Mouse (Mus musculus): ENCODE results near the gene Rtp3. TPM values are rescaled to one million over a fixed set of nuclear protein-coding genes. Genes with fewer than 3 reads are reported as not detected.

The Rtp3 gene
- polyA plus RNA-seq, 1 experiment from 2014 or later, result 1.1 TPM

- no peak for ATAC-seq (ENCODE audit: borderline replicate concordance, extremely low read depth, low FRiP score, low TSS enrichment)
- no peak overlapping the region for H3K4me2 ChIP-seq
- 49% methylated on average over 6 of the region's 6 CpGs for WGBS
- H3K27me3 ChIP-seq, result peaks cover 64% of the 10 kb centered on the region
- H3K9me3 ChIP-seq, result no peaks in the 10 kb centered on the region
- no peak overlapping the region for H3K27ac ChIP-seq
- H3K36me3 ChIP-seq, result no peaks in the 10 kb centered on the region
- no peak overlapping the region for H3K4me3 ChIP-seq
- H3K9ac ChIP-seq, result no peak overlapping the region
- no peaks in the 10 kb centered on the region for H3K4me1 ChIP-seq
These were observed 38.0 kb downstream of the Rtp3 start for GRCm38 (mm10) chr9:110952398-110952797.

- Histone ChIP-seq H3K9me3 (no peaks in the 10 kb centered on the region), H3K4me2 (no peak overlapping the region), H3K4me3 (no peak overlapping the region), H3K9ac (no peak overlapping the region), H3K27me3 (peaks cover 70% of the 10 kb centered on the region), H3K27ac (no peak overlapping the region), H3K4me1 (no peaks in the 10 kb centered on the region), H3K36me3 (no peaks in the 10 kb centered on the region)
- WGBS, result 91% methylated on average over 13 of the region's 13 CpGs
- ATAC-seq (ENCODE audit: borderline replicate concordance, extremely low read depth, low FRiP score, low TSS enrichment), result no peak
These were observed 38.5 kb downstream of the Rtp3 start for GRCm38 (mm10) chr9:110951866-110952265.

DNA sequence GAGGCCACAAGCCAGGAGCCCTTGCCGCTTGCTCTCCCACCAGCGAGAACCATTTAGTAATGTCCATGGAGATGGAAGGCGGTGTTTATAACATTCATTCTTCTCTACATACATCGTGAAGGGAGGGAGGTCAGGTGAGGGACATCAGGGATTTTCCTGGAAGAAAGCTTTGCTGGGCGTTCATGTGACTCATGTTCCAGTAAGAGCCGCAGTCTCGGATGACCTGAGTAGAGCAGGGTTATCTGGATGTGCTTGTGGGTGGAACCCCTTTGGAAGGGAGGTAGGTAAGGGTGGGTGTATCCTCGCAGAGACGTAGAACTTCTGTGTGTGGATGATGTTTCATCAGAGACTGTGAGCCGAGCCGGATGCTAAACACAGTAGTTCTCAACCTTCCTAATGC is 39.0 kb downstream of the Rtp3 start, which contains the start of gene Lrrc2:
Lrrc2 (plus strand) TSS at position 149 of the 400 bp plus-strand sequence.
- Histone ChIP-seq H3K9ac (no peak within 1 kb of the TSS), H3K4me1 (no peaks in the 10 kb centered on the region), H3K36me3 (no peaks in the 10 kb centered on the region), H3K27ac (no peak within 1 kb of the TSS), H3K9me3 (no peaks in the 10 kb centered on the region), H3K4me3 (no peak within 1 kb of the TSS), H3K27me3 (peaks cover 72% of the 10 kb centered on the region), H3K4me2 (no peak within 1 kb of the TSS)
- 68% methylated on average over 11 of the region's 11 CpGs for WGBS
- ATAC-seq (ENCODE audit: borderline replicate concordance, extremely low read depth, low FRiP score, low TSS enrichment), result no peak

DNA sequence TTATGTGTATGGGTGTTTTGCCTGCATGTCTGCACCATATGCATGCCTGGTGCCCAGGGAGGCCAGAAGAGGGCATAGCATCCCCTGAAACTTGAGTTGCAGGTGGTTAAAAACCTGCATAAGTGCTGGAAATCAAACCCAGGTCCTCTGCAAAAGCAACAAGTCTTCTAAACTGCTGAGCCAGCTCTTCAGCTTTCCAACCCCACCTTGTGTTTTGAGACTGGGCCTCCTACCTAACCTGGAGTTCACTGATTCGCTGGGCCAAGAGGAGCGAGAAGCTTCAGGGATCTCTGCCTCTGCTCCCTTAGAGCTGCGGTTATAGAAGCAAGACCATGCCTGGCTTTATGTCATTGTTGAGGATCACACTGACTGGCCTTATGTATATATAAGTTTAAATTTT is 40.3 kb downstream of the Rtp3 start:
- Histone ChIP-seq H3K27me3 (peaks cover 72% of the 10 kb centered on the region), H3K9me3 (no peaks in the 10 kb centered on the region), H3K4me3 (no peak overlapping the region)

GRCm38 (mm10) chr9:110948813-110949310 is 41.5 kb downstream of the Rtp3 start:
- no peak overlapping the region for H3K27ac ChIP-seq
- no peak for ATAC-seq (ENCODE audit: borderline replicate concordance, extremely low read depth, low FRiP score, low TSS enrichment)

More for the DNA sequence above, 40.3 kb downstream of the Rtp3 start:
- H3K36me3 ChIP-seq, result no peaks in the 10 kb centered on the region
- peaks cover 4% of the 10 kb centered on the region; the same call in 1 of the 2 replicates for H3K4me1 ChIP-seq
- ATAC-seq (ENCODE audit: borderline replicate concordance, extremely low read depth, low FRiP score, low TSS enrichment), result no peak
- no peak overlapping the region for H3K27ac ChIP-seq
- no peak overlapping the region for H3K9ac ChIP-seq
- no peak overlapping the region for H3K4me2 ChIP-seq
- 89% methylated on average over 3 of the region's 3 CpGs for WGBS

GRCm38 (mm10) chr9:110947900-110948299 is 42.5 kb downstream of the Rtp3 start:
- ATAC-seq (ENCODE audit: borderline replicate concordance, extremely low read depth, low FRiP score, low TSS enrichment), result no peak
- Histone ChIP-seq H3K27me3 (peaks cover 66% of the 10 kb centered on the region), H3K9ac (no peak overlapping the region), H3K4me2 (no peak overlapping the region), H3K36me3 (no peaks in the 10 kb centered on the region), H3K9me3 (no peaks in the 10 kb centered on the region), H3K27ac (no peak overlapping the region), H3K4me1 (peaks cover 4% of the 10 kb centered on the region; the same call in 1 of the 2 replicates), H3K4me3 (no peak overlapping the region)
- WGBS, result 56% methylated on average over 6 of the region's 6 CpGs

More at GRCm38 (mm10) chr9:110948813-110949310, 41.5 kb downstream of the Rtp3 start:
- Histone ChIP-seq H3K9me3 (no peaks in the 10 kb centered on the region), H3K4me3 (no peak overlapping the region), H3K27me3 (peaks cover 73% of the 10 kb centered on the region), H3K4me2 (no peak overlapping the region), H3K9ac (no peak overlapping the region), H3K4me1 (peaks cover 4% of the 10 kb centered on the region; the same call in 1 of the 2 replicates), H3K36me3 (no peaks in the 10 kb centered on the region)
- 38% methylated on average over 8 of the region's 8 CpGs for WGBS

DNA sequence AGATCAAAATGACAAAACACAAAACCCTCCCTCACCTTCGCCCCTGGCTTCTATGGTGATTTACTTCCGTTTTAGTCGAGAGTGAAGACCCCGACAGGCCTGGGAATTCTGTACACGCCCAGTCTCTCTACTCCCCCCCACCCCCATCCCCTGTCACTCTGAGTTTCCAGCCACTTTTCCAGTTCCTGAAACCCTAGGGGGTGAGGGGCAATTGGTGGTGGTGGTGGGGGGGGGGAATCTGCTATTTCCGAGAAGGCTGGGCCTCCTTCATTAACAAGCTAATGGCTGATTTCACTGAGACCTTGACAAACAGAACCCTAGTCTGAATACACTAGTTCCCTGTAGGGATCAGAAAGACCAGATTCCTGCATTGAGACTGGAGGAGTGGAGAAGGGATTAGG is 43.1 kb downstream of the Rtp3 start:
- Histone ChIP-seq H3K4me1 (peaks cover 4% of the 10 kb centered on the region; the same call in 1 of the 2 replicates), H3K4me2 (no peak overlapping the region), H3K9me3 (no peaks in the 10 kb centered on the region), H3K27ac (no peak overlapping the region), H3K9ac (no peak overlapping the region), H3K4me3 (no peak overlapping the region), H3K36me3 (no peaks in the 10 kb centered on the region), H3K27me3 (peaks cover 59% of the 10 kb centered on the region)
- ATAC-seq (ENCODE audit: borderline replicate concordance, extremely low read depth, low FRiP score, low TSS enrichment), result no peak
- WGBS, result 29% methylated on average over 6 of the region's 6 CpGs

DNA sequence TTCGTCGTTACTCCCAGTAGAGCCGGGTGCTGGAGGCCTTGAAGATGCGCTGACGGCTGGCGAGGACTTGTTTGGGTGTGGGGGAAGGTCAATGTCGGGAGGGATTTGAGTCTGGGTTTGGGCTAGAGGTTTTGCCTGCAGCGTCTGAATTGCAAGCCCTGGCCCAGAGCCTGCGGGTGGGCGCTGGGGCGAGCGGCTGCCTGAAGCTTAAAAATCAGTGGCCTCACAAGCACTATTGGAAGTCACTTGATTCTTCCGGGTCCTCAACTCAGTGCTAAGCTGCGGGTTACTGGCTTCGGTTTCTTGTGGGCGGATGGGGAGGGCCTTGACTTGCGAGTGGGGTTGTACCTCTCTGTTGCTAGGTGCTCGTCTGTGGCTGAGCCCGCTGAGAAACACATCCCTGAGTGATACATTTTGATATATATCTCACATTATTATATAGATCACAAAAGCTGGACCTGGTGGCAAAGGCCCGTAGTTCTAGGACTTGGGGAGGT is 43.8 kb downstream of the Rtp3 start:
- Histone ChIP-seq H3K27ac (no peak overlapping the region), H3K27me3 (peaks cover 55% of the 10 kb centered on the region), H3K36me3 (no peaks in the 10 kb centered on the region), H3K9me3 (no peaks in the 10 kb centered on the region), H3K4me2 (no peak overlapping the region), H3K9ac (no peak overlapping the region), H3K4me1 (peaks cover 4% of the 10 kb centered on the region; the same call in 1 of the 2 replicates), H3K4me3 (no peak overlapping the region)
- no peak for ATAC-seq (ENCODE audit: borderline replicate concordance, extremely low read depth, low FRiP score, low TSS enrichment)
- 22% methylated on average over 20 of the region's 20 CpGs for WGBS

DNA sequence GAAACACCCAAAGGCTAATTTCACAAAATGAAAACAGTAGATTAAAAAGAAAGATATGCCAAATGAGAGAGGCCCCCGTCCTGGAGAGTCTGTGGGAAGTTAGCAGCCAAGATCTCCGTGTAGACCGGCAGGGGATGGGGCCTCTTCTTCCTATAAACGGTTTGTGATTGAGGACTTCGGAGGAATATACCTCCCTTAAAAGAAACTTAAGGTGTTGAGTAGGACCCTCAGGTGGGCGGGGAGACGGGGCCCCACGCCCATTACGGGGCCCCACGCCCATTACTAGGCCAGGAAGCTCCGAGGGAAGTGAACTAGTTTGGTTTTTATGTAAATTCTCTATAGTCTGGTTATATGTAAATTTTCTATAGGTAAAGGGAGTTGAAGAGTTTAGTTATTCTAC is 44.5 kb downstream of the Rtp3 start, which contains the start of gene Tdgf1:
Tdgf1 (minus strand) TSS at position 233 of the 400 bp plus-strand sequence.
- H3K9ac ChIP-seq, result no peak within 1 kb of the TSS
- H3K36me3 ChIP-seq, result no peaks in the 10 kb centered on the region
- H3K4me1 ChIP-seq, result peaks cover 4% of the 10 kb centered on the region; the same call in 1 of the 2 replicates
- no peak within 1 kb of the TSS for H3K4me3 ChIP-seq
- WGBS, result 13% methylated on average over 11 of the region's 11 CpGs
- peaks cover 49% of the 10 kb centered on the region for H3K27me3 ChIP-seq
- no peak within 1 kb of the TSS for H3K27ac ChIP-seq
- H3K9me3 ChIP-seq, result no peaks in the 10 kb centered on the region
- no peak within 1 kb of the TSS for H3K4me2 ChIP-seq
- ATAC-seq (ENCODE audit: borderline replicate concordance, extremely low read depth, low FRiP score, low TSS enrichment), result no peak

GRCm38 (mm10) chr9:110945343-110945742 is 45.0 kb downstream of the Rtp3 start:
- WGBS, result 4% methylated on average over 18 of the region's 18 CpGs
- H3K36me3 ChIP-seq, result no peaks in the 10 kb centered on the region
- no peak overlapping the region for H3K4me3 ChIP-seq
- no peak overlapping the region for H3K27ac ChIP-seq
- H3K9ac ChIP-seq, result no peak overlapping the region
- H3K9me3 ChIP-seq, result no peaks in the 10 kb centered on the region
- no peak for ATAC-seq (ENCODE audit: borderline replicate concordance, extremely low read depth, low FRiP score, low TSS enrichment)
- peaks cover 49% of the 10 kb centered on the region for H3K27me3 ChIP-seq
- no peak overlapping the region for H3K4me2 ChIP-seq
- peaks cover 4% of the 10 kb centered on the region; the same call in 1 of the 2 replicates for H3K4me1 ChIP-seq

GRCm38 (mm10) chr9:110944265-110944664 is 46.1 kb downstream of the Rtp3 start:
- no peaks in the 10 kb centered on the region for H3K9me3 ChIP-seq
- H3K27ac ChIP-seq, result no peak overlapping the region
- H3K36me3 ChIP-seq, result no peaks in the 10 kb centered on the region
- WGBS, result 26% methylated on average over 13 of the region's 13 CpGs
- ATAC-seq (ENCODE audit: borderline replicate concordance, extremely low read depth, low FRiP score, low TSS enrichment), result no peak
- H3K4me1 ChIP-seq, result peaks cover 4% of the 10 kb centered on the region; the same call in 1 of the 2 replicates
- peaks cover 49% of the 10 kb centered on the region for H3K27me3 ChIP-seq
- no peak overlapping the region for H3K9ac ChIP-seq
- no peak overlapping the region for H3K4me2 ChIP-seq
- H3K4me3 ChIP-seq, result no peak overlapping the region

DNA sequence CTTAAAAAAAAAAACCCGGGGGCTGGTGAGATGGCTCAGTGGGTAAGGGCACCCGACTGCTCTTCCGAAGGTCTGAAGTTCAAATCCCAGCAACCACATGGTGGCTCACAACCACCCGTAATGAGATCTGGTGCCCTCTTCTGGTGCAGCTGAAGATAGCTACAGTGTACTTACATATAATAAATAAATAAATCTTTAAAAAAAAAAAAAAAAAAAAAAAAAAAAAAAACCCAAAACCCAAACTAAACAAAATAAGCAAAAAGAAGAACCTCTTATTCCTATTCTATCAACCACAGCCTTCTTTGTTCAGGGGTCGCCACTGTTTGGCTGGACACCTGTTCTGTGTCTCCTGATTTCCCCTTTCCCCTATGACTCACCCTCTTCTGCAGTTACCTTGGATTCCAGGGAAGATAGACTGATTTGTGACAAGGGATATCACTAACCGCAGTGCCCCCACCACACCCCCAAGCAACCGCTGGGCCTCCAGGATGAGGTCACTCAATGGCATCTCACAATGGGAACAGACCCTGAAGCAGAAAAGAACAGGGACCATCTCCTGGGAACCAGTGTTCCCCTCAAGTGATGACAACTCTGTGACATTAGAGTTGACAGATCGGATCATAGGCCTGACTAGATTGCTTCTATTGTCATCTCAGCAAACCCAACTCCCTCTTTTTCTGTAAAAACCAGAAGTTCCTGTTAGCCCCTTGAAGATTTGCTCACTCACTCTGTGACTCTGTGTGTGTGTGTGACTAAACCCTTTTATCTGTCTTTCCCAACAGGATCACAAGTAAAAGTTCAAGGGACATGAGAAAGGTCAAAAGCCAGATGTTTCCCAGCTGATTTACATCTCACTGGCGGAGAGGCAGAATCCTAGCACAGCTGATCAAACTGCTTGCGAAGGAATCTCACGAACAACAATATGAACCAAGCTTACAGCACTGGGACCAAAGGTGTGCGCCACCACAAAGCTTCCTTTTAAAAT is 52.6 kb downstream of the Rtp3 start:
- Histone ChIP-seq H3K4me3 (no peak overlapping the region), H3K27ac (no peak overlapping the region), H3K4me1 (no peaks in the 10 kb centered on the region), H3K36me3 (no peaks in the 10 kb centered on the region), H3K4me2 (no peak overlapping the region), H3K9ac (no peak overlapping the region), H3K9me3 (no peaks in the 10 kb centered on the region), H3K27me3 (no peaks in the 10 kb centered on the region)
- WGBS, result 63% methylated on average over 12 of the region's 12 CpGs
- no peak for ATAC-seq (ENCODE audit: borderline replicate concordance, extremely low read depth, low FRiP score, low TSS enrichment)

Measured in lung, embryonic 15.5 days (tissue).